22 mouse cellular contexts compared by ENCODE assay signal in genomic region chr14:34759938-34760337, GRCm38 (mm10). TPM values are rescaled to one million over a fixed set of nuclear protein-coding genes. Genes with fewer than 3 reads are reported as not detected.
DNase-seq lines count a peak whose midpoint lies in the region; ATAC-seq and TF ChIP-seq lines count a peak whose summit lies in the region.
"Had no signal": no experiment of that assay in that cellular context is flagged by ENCODE, and none has a peak within 500 bp of the region (broad histone marks: within the 10 kb centered on the region; RNA-seq: fewer than 3 reads in every experiment).

No protein-coding gene starts in this region.

- no peak overlapping the region for H3K9ac ChIP-seq in kidney, postnatal 0 days (ENCODE audit: low read depth, low read length)
- H3K9ac ChIP-seq in stomach, embryonic 15.5 days = no peak overlapping the region
- H3K9ac ChIP-seq in stomach, postnatal 0 days (ENCODE audit: low read length) = no peak overlapping the region
- H3K9ac ChIP-seq in liver, embryonic 16.5 days (ENCODE audit: low read depth, low read length) = no peak overlapping the region
- H3K9ac ChIP-seq: embryonic facial prominence, embryonic 15.5 days; heart, embryonic 13.5 days had no signal

- ATAC-seq in kidney, postnatal 0 days (replicated peaks; ENCODE audit: low FRiP score, low read depth) = no peak
- ATAC-seq in stomach, embryonic 15.5 days (ENCODE audit: insufficient read depth, low FRiP score, low read depth) = 0 out of 2 replicates have a peak, but pooled peaks have one; percentile 25
- ATAC-seq in stomach, postnatal 0 days (ENCODE audit: low FRiP score, low TSS enrichment) = no peak
- ATAC-seq in liver, embryonic 16.5 days (ENCODE audit: low read depth) = peak; percentile 77
- ATAC-seq: activated CD4-positive, CD25-positive, alpha-beta regulatory T cell, adult 4 months; forebrain, embryonic 14.5 days; Patski had no signal

- TF ChIP-seq CTCF in kidney, postnatal 0 days (IDR thresholded peaks at IDR 0.05; ENCODE audit: low read depth) = no peak
- no peak for TF ChIP-seq CTCF in stomach, postnatal 0 days (IDR thresholded peaks at IDR 0.05; ENCODE audit: low read depth)
- no peak for TF ChIP-seq CTCF in thymus, adult 2 months (IDR thresholded peaks at IDR 0.05; ENCODE audit: borderline replicate concordance, control insufficient read depth, extremely low read depth, insufficient read depth, low read length, poor library complexity)

- peak; percentile 14 for DNase-seq in kidney, postnatal 0 days (ENCODE audit: low spot score)
- DNase-seq in kidney, postnatal 14 days = no peak
- DNase-seq in stomach, postnatal 0 days (ENCODE audit: low spot score) = no peak
- DNase-seq in thymus, adult 2 months = no peak
- DNase-seq: adrenal gland, adult 2 months; adrenal gland, postnatal 25 days; cerebellum, adult 18-20 months; cerebellum, postnatal 10 days; embryo, embryonic 11 days; gastrocnemius, adult 2 months; gastrocnemius, postnatal 25 days; heart, postnatal 36 days had no signal

- 52% methylated on average over 2 of the region's 2 CpGs for WGBS in kidney, postnatal 0 days
- WGBS in stomach, embryonic 15.5 days = 51% methylated on average over 2 of the region's 2 CpGs
- WGBS in stomach, postnatal 0 days = 42% methylated on average over 2 of the region's 2 CpGs
- 49% methylated on average over 2 of the region's 2 CpGs for WGBS in liver, embryonic 16.5 days (ENCODE audit: insufficient replicate concordance)
- WGBS in thymus, adult 2 months = 92% methylated on average over 2 of the region's 2 CpGs

- no peak for TF ChIP-seq EP300 in stomach, postnatal 0 days (optimal IDR thresholded peaks at IDR 0.05)

- H3K27me3 ChIP-seq in kidney, postnatal 0 days (ENCODE audit: insufficient read depth, low read length) = no peaks in the 10 kb centered on the region
- no peaks in the 10 kb centered on the region for H3K27me3 ChIP-seq in stomach, embryonic 15.5 days (replicated peaks)
- no peaks in the 10 kb centered on the region for H3K27me3 ChIP-seq in stomach, postnatal 0 days (ENCODE audit: control insufficient read depth, insufficient read depth, low read length)
- no peaks in the 10 kb centered on the region for H3K27me3 ChIP-seq in liver, embryonic 16.5 days (ENCODE audit: control insufficient read depth, insufficient read depth, low read depth, low read length)
- H3K27me3 ChIP-seq in thymus, adult 2 months (ENCODE audit: control insufficient read depth, insufficient read depth, low read length) = no peaks in the 10 kb centered on the region
- H3K27me3 ChIP-seq: CH12.LX; embryonic facial prominence, embryonic 15.5 days; heart, embryonic 13.5 days; Patski had no signal

- no peaks in the 10 kb centered on the region for H3K9me3 ChIP-seq in kidney, postnatal 0 days (replicated peaks; ENCODE audit: low read length)
- H3K9me3 ChIP-seq in stomach, embryonic 15.5 days = no peaks in the 10 kb centered on the region
- no peaks in the 10 kb centered on the region for H3K9me3 ChIP-seq in stomach, postnatal 0 days (ENCODE audit: control insufficient read depth, low read length)
- H3K9me3 ChIP-seq in liver, embryonic 16.5 days (replicated peaks; ENCODE audit: control insufficient read depth, low read length) = no peaks in the 10 kb centered on the region
- H3K9me3 ChIP-seq: embryonic facial prominence, embryonic 15.5 days; forebrain, embryonic 10.5 days; heart, embryonic 13.5 days had no signal

- peaks cover 7% of the 10 kb centered on the region; the same call in 1 of the 2 replicates for H3K4me1 ChIP-seq in kidney, postnatal 0 days (replicated peaks; ENCODE audit: insufficient read depth, low read length)
- H3K4me1 ChIP-seq in stomach, embryonic 15.5 days = peaks cover 6% of the 10 kb centered on the region; the same call in 1 of the 2 replicates
- H3K4me1 ChIP-seq in stomach, postnatal 0 days (replicated peaks; ENCODE audit: control insufficient read depth, insufficient read depth) = 0 out of 2 replicates have a peak, but pooled peaks cover 3% of the 10 kb centered on the region
- H3K4me1 ChIP-seq in liver, embryonic 16.5 days (ENCODE audit: control insufficient read depth, low read depth, low read length) = no peaks in the 10 kb centered on the region
- H3K4me1 ChIP-seq in thymus, adult 2 months (replicated peaks; ENCODE audit: control insufficient read depth, insufficient read depth, low read length) = peaks cover 17% of the 10 kb centered on the region

- no peak for TF ChIP-seq POLR2A in thymus, adult 2 months (IDR thresholded peaks at IDR 0.05; ENCODE audit: control insufficient read depth, extremely low read depth, insufficient read depth, low read length, poor library complexity)

- no peak overlapping the region for H3K4me3 ChIP-seq in kidney, postnatal 0 days (replicated peaks; ENCODE audit: low read depth, low read length)
- H3K4me3 ChIP-seq in stomach, embryonic 15.5 days (replicated peaks) = no peak overlapping the region
- no peak overlapping the region for H3K4me3 ChIP-seq in stomach, postnatal 0 days (ENCODE audit: low read depth, low read length)
- H3K4me3 ChIP-seq in liver, embryonic 16.5 days (ENCODE audit: low read depth, low read length) = no peak overlapping the region
- no peak overlapping the region for H3K4me3 ChIP-seq in thymus, adult 2 months (ENCODE audit: control insufficient read depth, insufficient read depth, low read length)
- H3K4me3 ChIP-seq: embryonic facial prominence, embryonic 15.5 days; erythroblast, embryonic 14.5 days; forebrain, embryonic 10.5 days; gastrocnemius, adult 2 months; heart, embryonic 13.5 days had no signal

- no peaks in the 10 kb centered on the region for H3K36me3 ChIP-seq in kidney, postnatal 0 days (ENCODE audit: insufficient read depth, low read length)
- H3K36me3 ChIP-seq in stomach, embryonic 15.5 days = no peaks in the 10 kb centered on the region
- no peaks in the 10 kb centered on the region for H3K36me3 ChIP-seq in stomach, postnatal 0 days (ENCODE audit: control insufficient read depth, insufficient read depth, low read length)
- no peaks in the 10 kb centered on the region for H3K36me3 ChIP-seq in liver, embryonic 16.5 days (ENCODE audit: control insufficient read depth, insufficient read depth)
- H3K36me3 ChIP-seq in thymus, adult 2 months (ENCODE audit: control insufficient read depth, insufficient read depth, low read length) = no peaks in the 10 kb centered on the region
- H3K36me3 ChIP-seq: embryonic facial prominence, embryonic 15.5 days; forebrain, embryonic 10.5 days; heart, embryonic 13.5 days had no signal

- peak overlapping the region; percentile 42; the same call in 1 of the 2 replicates for H3K27ac ChIP-seq in kidney, postnatal 0 days
- no peak overlapping the region for H3K27ac ChIP-seq in stomach, embryonic 15.5 days
- no peak overlapping the region for H3K27ac ChIP-seq in stomach, postnatal 0 days (replicated peaks)
- H3K27ac ChIP-seq in liver, embryonic 16.5 days (ENCODE audit: low read length) = 0 out of 2 replicates have a peak overlapping the region, but pooled peaks have one; percentile 43
- H3K27ac ChIP-seq in thymus, adult 2 months (ENCODE audit: control insufficient read depth, insufficient read depth, low read length) = no peak overlapping the region
- H3K27ac ChIP-seq: embryonic facial prominence, embryonic 15.5 days; forebrain, embryonic 10.5 days; gastrocnemius, adult 2 months; heart, embryonic 13.5 days had no signal

- no peak overlapping the region for H3K4me2 ChIP-seq in kidney, postnatal 0 days (ENCODE audit: low read length)
- H3K4me2 ChIP-seq in stomach, embryonic 15.5 days = no peak overlapping the region
- no peak overlapping the region for H3K4me2 ChIP-seq in stomach, postnatal 0 days (replicated peaks; ENCODE audit: low read depth)
- no peak overlapping the region for H3K4me2 ChIP-seq in liver, embryonic 16.5 days (ENCODE audit: low read depth, low read length)
- H3K4me2 ChIP-seq: embryonic facial prominence, embryonic 15.5 days; heart, embryonic 13.5 days had no signal

RNA-seq across cellular contexts. Expression of gene Grid1, which starts 60.0 kb away (rescaled TPM):
- 0.65 and 0.91 TPM in 2 replicates for polyA plus RNA-seq in kidney, postnatal 0 days (2015; fragmentation: Nextera tagmentation; extraction: Ambion mirVana)
- 0.76 and 1.4 TPM in 2 replicates for polyA plus RNA-seq in stomach, embryonic 15.5 days (2015; fragmentation: Nextera tagmentation; extraction: Ambion mirVana)
- polyA plus RNA-seq in stomach, postnatal 0 days (2015; fragmentation: Nextera tagmentation; extraction: Ambion mirVana) = 0.34 and 0.54 TPM in 2 replicates
- 0.02 TPM in 1 of 2 replicates, not detected in the other for polyA plus RNA-seq in liver, embryonic 16.5 days (2015; fragmentation: Nextera tagmentation; extraction: Ambion mirVana)
- polyA plus RNA-seq in thymus, adult 2 months (2012; rRNA removed) = 0.19 and 0.26 TPM in 2 replicates
- polyA plus RNA-seq: activated CD4-positive, CD25-positive, alpha-beta regulatory T cell, adult 4 months; erythroblast, embryonic 14.5 days; Patski had no signal

Comparison
In these comparisons a context has a peak if more than half of its experiments do, and no peak if none do; other contexts are left out.
1. ATAC-seq: peak in stomach, embryonic 15.5 days (single experiment) and liver, embryonic 16.5 days (single experiment); none in kidney, postnatal 0 days (single experiment) and stomach, postnatal 0 days (single experiment).
2. H3K27ac ChIP-seq: peak in kidney, postnatal 0 days (single experiment) and liver, embryonic 16.5 days (single experiment); none in stomach, embryonic 15.5 days (single experiment), stomach, postnatal 0 days (single experiment) and thymus, adult 2 months (single experiment).